Mouse (Mus musculus) megakaryocyte-erythroid progenitor cell, adult 5-6 weeks (primary cell): ENCODE measurements around the gene Jdp2. TPM values are rescaled to one million over a fixed set of nuclear protein-coding genes. Genes with fewer than 3 reads are reported as not detected.

Source experiments
- ATAC-seq: replicated peaks from 2 replicates; pipeline ENCODE4 v1.8.0; 2016; ENCODE audit warnings: mild to moderate bottlenecking, inconsistent platforms; ENCODE audit not compliant: severe bottlenecking, poor library complexity, low FRiP score, low TSS enrichment
- total RNA-seq, 2 experiments: library from RNA; stranded (forward) in 1 of 2; stranded (reverse) in 1 of 2; fragments of 200-1000, 215-1000 nt in 1 of 2; fragments of >200 nt in 1 of 2; fragmentation: Nextera tagmentation in 1 of 2; gene quantifications; 2 replicates each; pipeline ENCODE4 v1.2.3; 2014 to 2017

Gene Jdp2
- total RNA-seq (2014; fragmentation: Nextera tagmentation) = 0.47 TPM in 1 of 2 replicates, not detected in the other
- total RNA-seq (2017) = 1.1 and 2.1 TPM in 2 replicates

GRCm38 (mm10) chr12:85598611-85599477 lies at the start of gene Jdp2:
Gene Jdp2 (plus strand): TSS chr12:85599027.
- ATAC-seq = no peak

GRCm38 (mm10) chr12:85549661-85550060 lies 49.2 kb upstream of the Jdp2 start:
- ATAC-seq = no peak

- no peak for ATAC-seq
Measured at GRCm38 (mm10) chr12:85550435-85550834, 48.4 kb upstream of the Jdp2 start.

GRCm38 (mm10) chr12:85559299-85559698 lies 39.5 kb upstream of the Jdp2 start:
- ATAC-seq = peak; percentile 72

GRCm38 (mm10) chr12:85565441-85565840 lies 33.4 kb upstream of the Jdp2 start:
- no peak for ATAC-seq

- ATAC-seq = no peak
Measured at GRCm38 (mm10) chr12:85568298-85568697, 30.5 kb upstream of the Jdp2 start.

GRCm38 (mm10) chr12:85569393-85570157 lies 29.3 kb upstream of the Jdp2 start:
- no peak for ATAC-seq

GRCm38 (mm10) chr12:85570158-85570540 lies 28.7 kb upstream of the Jdp2 start:
- no peak for ATAC-seq

GRCm38 (mm10) chr12:85571312-85571711 lies 27.5 kb upstream of the Jdp2 start:
- no peak for ATAC-seq

- no peak for ATAC-seq
Measured at GRCm38 (mm10) chr12:85572047-85572475, 26.8 kb upstream of the Jdp2 start.

- no peak for ATAC-seq
Measured at GRCm38 (mm10) chr12:85574806-85575495, 23.9 kb upstream of the Jdp2 start.

- no peak for ATAC-seq
Measured at GRCm38 (mm10) chr12:85575496-85575840, 23.4 kb upstream of the Jdp2 start.

- no peak for ATAC-seq
Measured at GRCm38 (mm10) chr12:85581261-85582066, 17.4 kb upstream of the Jdp2 start.

GRCm38 (mm10) chr12:85582067-85582316 lies 16.8 kb upstream of the Jdp2 start:
- no peak for ATAC-seq

- ATAC-seq = no peak
Measured at GRCm38 (mm10) chr12:85585761-85586258, 13.0 kb upstream of the Jdp2 start.

GRCm38 (mm10) chr12:85589870-85590382 lies 8.9 kb upstream of the Jdp2 start:
- ATAC-seq = no peak

GRCm38 (mm10) chr12:85592943-85593342 lies 5.9 kb upstream of the Jdp2 start:
- no peak for ATAC-seq

- ATAC-seq = no peak
Measured at GRCm38 (mm10) chr12:85594390-85594789, 4.4 kb upstream of the Jdp2 start.

- no peak for ATAC-seq
Measured at GRCm38 (mm10) chr12:85598053-85598452, 774 bp upstream of the Jdp2 start.
